Mouse (Mus musculus): ENCODE results near the gene Nop9.

DNA sequence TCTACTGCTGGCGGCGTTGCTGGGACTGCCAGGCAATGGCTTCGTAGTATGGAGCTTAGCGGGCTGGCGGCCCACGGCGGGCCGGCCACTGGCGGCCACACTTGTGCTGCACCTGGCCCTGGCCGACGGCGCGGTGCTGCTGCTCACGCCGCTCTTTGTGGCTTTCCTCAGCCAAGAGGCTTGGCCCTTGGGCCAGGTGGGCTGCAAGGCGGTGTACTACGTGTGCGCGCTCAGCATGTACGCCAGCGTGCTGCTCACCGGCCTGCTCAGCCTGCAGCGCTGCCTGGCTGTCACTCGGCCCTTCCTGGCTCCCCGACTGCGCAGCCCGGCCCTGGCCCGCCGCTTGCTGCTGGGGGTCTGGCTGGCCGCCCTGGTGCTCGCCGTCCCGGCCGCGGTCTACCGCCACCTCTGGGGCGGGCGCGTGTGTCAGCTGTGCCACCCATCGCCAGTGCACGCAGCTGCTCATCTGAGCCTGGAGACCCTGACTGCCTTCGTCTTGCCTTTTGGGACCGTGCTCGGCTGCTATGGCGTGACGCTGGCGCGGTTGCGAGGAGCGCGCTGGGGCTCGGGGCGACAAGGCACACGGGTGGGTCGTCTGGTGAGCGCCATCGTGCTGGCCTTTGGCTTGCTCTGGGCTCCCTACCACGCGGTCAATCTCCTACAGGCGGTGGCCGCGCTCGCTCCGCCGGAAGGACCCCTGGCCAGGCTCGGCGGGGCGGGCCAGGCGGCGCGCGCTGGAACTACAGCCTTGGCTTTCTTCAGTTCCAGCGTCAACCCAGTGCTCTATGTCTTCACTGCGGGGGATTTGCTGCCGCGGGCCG is 16.7 kb downstream of the Nop9 start:
- TF ChIP-seq POLR2A (IDR thresholded peaks at IDR 0.05; ENCODE audit: insufficient read depth, low read depth, low read length): no peak
- TF ChIP-seq CTCF (IDR thresholded peaks at IDR 0.05; ENCODE audit: insufficient read depth, low read depth, low read length): no peak
